Mouse (Mus musculus) midbrain, embryonic 13.5 days (tissue): Measurements from ENCODE around the gene Cux1. TPM values are rescaled to one million over a fixed set of nuclear protein-coding genes. Genes with fewer than 3 reads are reported as not detected.

ENCODE experiments used
- ATAC-seq: fragments of 200-750 bp; cut with Nextera tagmentation; 2 replicates; pipeline ENCODE4 v1.8.0; 2017; ENCODE audit warnings: mild to moderate bottlenecking, moderate TSS enrichment, moderate library complexity
- H3K27ac ChIP-seq: fragments of 300-500 bp; sonication (generic); 2 replicates; pipeline ENCODE4 v1.5.1; 2015; ENCODE audit warnings: inconsistent platforms, mild to moderate bottlenecking, moderate library complexity
- H3K27me3 ChIP-seq: fragments of 300-500 bp; sonication (generic); 2 replicates; pipeline ENCODE4 v1.6.1; 2015; ENCODE audit warnings: mild to moderate bottlenecking, inconsistent platforms
- H3K36me3 ChIP-seq: fragments of 300-500 bp; sonication (generic); 2 replicates; pipeline ENCODE4 v1.6.1; 2015; ENCODE audit warnings: mild to moderate bottlenecking, inconsistent platforms
- H3K4me1 ChIP-seq: fragments of 300-500 bp; sonication (generic); replicated peaks from 2 replicates; pipeline ENCODE4 v1.6.1; 2015; ENCODE audit warnings: inconsistent platforms
- H3K4me2 ChIP-seq: fragments of 300-500 bp; sonication (generic); replicated peaks from 2 replicates; pipeline ENCODE4 v1.6.1; 2015; ENCODE audit warnings: moderate library complexity, mild to moderate bottlenecking, inconsistent platforms
- H3K4me3 ChIP-seq: fragments of 300-500 bp; sonication (generic); replicated peaks from 2 replicates; pipeline ENCODE4 v1.5.1; 2015; ENCODE audit warnings: mild to moderate bottlenecking, inconsistent platforms
- H3K9ac ChIP-seq: fragments of 300-500 bp; sonication (generic); replicated peaks from 2 replicates; pipeline ENCODE4 v1.6.1; 2015; ENCODE audit warnings: mild to moderate bottlenecking, inconsistent platforms
- H3K9me3 ChIP-seq: fragments of 300-500 bp; sonication (generic); 2 replicates; pipeline ENCODE4 v1.6.1; 2016; ENCODE audit warnings: mild to moderate bottlenecking, inconsistent platforms
- WGBS: fragments of 180-500 bp; shearing (Covaris S2); methylation state at CpG from one replicate; pipeline ENCODE4 v1.1.7; 2015; 5-methylcytosine and 5-hydroxymethylcytosine counted together
- polyA plus RNA-seq: library from polyadenylated mRNA; unstranded; fragments of >200 nt; fragmentation: Nextera tagmentation; extraction: Ambion mirVana; gene quantifications from 2 replicates; pipeline ENCODE4 v1.2.1, GENCODE M21; 2015

Gene Cux1
- polyA plus RNA-seq, 1 experiment from 2014 or later, result 126 TPM

DNA sequence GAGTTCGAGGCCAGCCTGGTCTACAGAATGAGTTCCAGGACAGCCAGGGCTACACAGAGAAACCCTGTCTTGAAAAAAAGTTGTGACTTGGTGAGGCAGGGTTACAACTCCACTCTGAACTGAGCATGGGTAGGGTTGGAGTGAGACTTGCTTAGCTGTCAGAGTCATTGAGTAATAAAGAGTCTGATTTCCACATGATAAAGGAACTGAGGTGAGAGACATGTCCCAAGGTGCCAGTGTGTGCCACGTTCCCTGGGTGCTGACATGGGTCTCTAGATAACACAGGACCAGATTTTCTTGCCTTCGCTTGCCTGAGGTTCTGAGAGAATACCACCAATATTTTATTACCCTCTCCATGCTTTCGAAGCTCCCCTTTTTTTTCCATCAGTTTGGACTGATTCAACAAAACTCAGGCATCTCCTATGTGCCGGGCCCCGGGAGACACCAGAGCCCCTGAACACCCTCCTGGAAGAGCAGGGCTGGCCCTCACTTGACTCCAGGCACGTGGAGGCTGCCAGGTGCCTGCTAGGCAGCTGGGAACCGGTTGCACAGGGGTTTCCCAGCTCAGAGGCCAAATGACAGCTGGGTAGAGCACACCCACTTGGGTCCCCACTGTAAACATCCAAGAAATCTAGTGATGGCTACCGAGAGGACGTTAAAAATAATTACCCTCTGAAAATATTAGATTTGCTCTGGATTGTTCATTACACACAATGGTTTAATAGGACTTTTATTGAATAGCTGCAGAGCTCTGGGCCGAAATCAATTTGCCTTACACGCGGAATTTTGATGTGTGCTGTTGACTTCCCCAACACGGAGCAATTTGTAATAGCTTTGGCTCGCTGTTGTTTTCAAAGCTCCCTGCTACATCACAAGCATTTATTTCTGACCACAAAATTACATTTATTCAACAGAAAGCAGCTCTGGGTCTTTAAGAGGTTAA, 164.4 kb downstream of the Cux1 start:
- H3K36me3 ChIP-seq, result peaks cover 16% of the 10 kb centered on the region
- H3K4me2 ChIP-seq, result peak overlapping the region; percentile 19; the same call in 1 of the 2 replicates
- WGBS, result 79% methylated on average over 15 of the region's 15 CpGs
- H3K9ac ChIP-seq, result no peak overlapping the region
- ATAC-seq, result 0 out of 2 replicates have a peak, but pooled peaks have one; percentile 56
- no peak overlapping the region for H3K4me3 ChIP-seq
- peak overlapping the region; percentile 52 for H3K27ac ChIP-seq
- 0 out of 2 replicates have a peak, but pooled peaks cover 4% of the 10 kb centered on the region for H3K9me3 ChIP-seq
- H3K27me3 ChIP-seq, result no peaks in the 10 kb centered on the region
- H3K4me1 ChIP-seq, result peaks cover 12% of the 10 kb centered on the region

- ATAC-seq, result no peak
- 91% methylated on average over 3 of the region's 3 CpGs for WGBS
- H3K4me1 ChIP-seq, result peaks cover 10% of the 10 kb centered on the region
Observed at GRCm38 (mm10) chr5:136398706-136399105, 168.6 kb downstream of the Cux1 start.

GRCm38 (mm10) chr5:136396699-136397098, 170.6 kb downstream of the Cux1 start:
- no peak overlapping the region for H3K4me2 ChIP-seq
- WGBS, result 100% methylated on average over 1 of the region's 1 CpGs

More at GRCm38 (mm10) chr5:136398706-136399105, 168.6 kb downstream of the Cux1 start:
- H3K4me2 ChIP-seq, result no peak overlapping the region
- no peaks in the 10 kb centered on the region for H3K36me3 ChIP-seq
- no peaks in the 10 kb centered on the region for H3K9me3 ChIP-seq
- H3K4me3 ChIP-seq, result no peak overlapping the region
- no peak overlapping the region for H3K9ac ChIP-seq
- H3K27me3 ChIP-seq, result no peaks in the 10 kb centered on the region
- H3K27ac ChIP-seq, result no peak overlapping the region

GRCm38 (mm10) chr5:136396256-136396655, 171.0 kb downstream of the Cux1 start:
- H3K9ac ChIP-seq, result no peak overlapping the region
- H3K4me1 ChIP-seq, result no peaks in the 10 kb centered on the region
- no peaks in the 10 kb centered on the region for H3K27me3 ChIP-seq
- no peak for ATAC-seq
- H3K9me3 ChIP-seq, result no peaks in the 10 kb centered on the region
- H3K36me3 ChIP-seq, result peaks cover 4% of the 10 kb centered on the region; the same call in 1 of the 2 replicates
- H3K4me2 ChIP-seq, result no peak overlapping the region
- H3K27ac ChIP-seq, result no peak overlapping the region
- no peak overlapping the region for H3K4me3 ChIP-seq
- WGBS, result 84% methylated on average over 7 of the region's 7 CpGs

More at GRCm38 (mm10) chr5:136396699-136397098, 170.6 kb downstream of the Cux1 start:
- Histone ChIP-seq H3K9me3 (no peaks in the 10 kb centered on the region), H3K27ac (no peak overlapping the region), H3K4me1 (no peaks in the 10 kb centered on the region), H3K36me3 (peaks cover 3% of the 10 kb centered on the region; the same call in 1 of the 2 replicates), H3K4me3 (no peak overlapping the region), H3K9ac (no peak overlapping the region), H3K27me3 (no peaks in the 10 kb centered on the region)
- ATAC-seq, result no peak

- Histone ChIP-seq H3K9me3 (no peaks in the 10 kb centered on the region), H3K4me1 (no peaks in the 10 kb centered on the region), H3K27me3 (no peaks in the 10 kb centered on the region), H3K27ac (no peak overlapping the region), H3K4me3 (no peak overlapping the region), H3K36me3 (peaks cover 4% of the 10 kb centered on the region; the same call in 1 of the 2 replicates), H3K9ac (no peak overlapping the region), H3K4me2 (no peak overlapping the region)
- ATAC-seq, result no peak
- 76% methylated on average over 3 of the region's 3 CpGs for WGBS
Observed at GRCm38 (mm10) chr5:136395600-136396195, 171.6 kb downstream of the Cux1 start.

GRCm38 (mm10) chr5:136394517-136395212, 172.6 kb downstream of the Cux1 start:
- H3K27ac ChIP-seq, result no peak overlapping the region
- H3K9ac ChIP-seq, result no peak overlapping the region
- H3K36me3 ChIP-seq, result peaks cover 4% of the 10 kb centered on the region; the same call in 1 of the 2 replicates
- H3K4me3 ChIP-seq, result no peak overlapping the region
- H3K4me1 ChIP-seq, result no peaks in the 10 kb centered on the region
- H3K4me2 ChIP-seq, result no peak overlapping the region
- H3K9me3 ChIP-seq, result no peaks in the 10 kb centered on the region
- H3K27me3 ChIP-seq, result no peaks in the 10 kb centered on the region
- no peak for ATAC-seq
- 92% methylated on average over 6 of the region's 6 CpGs for WGBS

GRCm38 (mm10) chr5:136393621-136394020, 173.7 kb downstream of the Cux1 start:
- Histone ChIP-seq H3K4me1 (no peaks in the 10 kb centered on the region), H3K9ac (no peak overlapping the region), H3K9me3 (no peaks in the 10 kb centered on the region)

GRCm38 (mm10) chr5:136386757-136387156, 180.5 kb downstream of the Cux1 start:
- no peak overlapping the region for H3K4me3 ChIP-seq
- H3K27ac ChIP-seq, result no peak overlapping the region
- H3K9me3 ChIP-seq, result no peaks in the 10 kb centered on the region
- WGBS, result 93% methylated on average over 2 of the region's 2 CpGs
- peaks cover 11% of the 10 kb centered on the region for H3K36me3 ChIP-seq
- no peak overlapping the region for H3K4me2 ChIP-seq
- no peak for ATAC-seq
- H3K4me1 ChIP-seq, result peaks cover 5% of the 10 kb centered on the region; the same call in 1 of the 2 replicates
- H3K9ac ChIP-seq, result no peak overlapping the region
- no peaks in the 10 kb centered on the region for H3K27me3 ChIP-seq

More at GRCm38 (mm10) chr5:136393621-136394020, 173.7 kb downstream of the Cux1 start:
- Histone ChIP-seq H3K4me2 (no peak overlapping the region), H3K4me3 (no peak overlapping the region), H3K27ac (no peak overlapping the region), H3K36me3 (peaks cover 7% of the 10 kb centered on the region), H3K27me3 (no peaks in the 10 kb centered on the region)
- 94% methylated on average over 2 of the region's 2 CpGs for WGBS
- ATAC-seq, result no peak

DNA sequence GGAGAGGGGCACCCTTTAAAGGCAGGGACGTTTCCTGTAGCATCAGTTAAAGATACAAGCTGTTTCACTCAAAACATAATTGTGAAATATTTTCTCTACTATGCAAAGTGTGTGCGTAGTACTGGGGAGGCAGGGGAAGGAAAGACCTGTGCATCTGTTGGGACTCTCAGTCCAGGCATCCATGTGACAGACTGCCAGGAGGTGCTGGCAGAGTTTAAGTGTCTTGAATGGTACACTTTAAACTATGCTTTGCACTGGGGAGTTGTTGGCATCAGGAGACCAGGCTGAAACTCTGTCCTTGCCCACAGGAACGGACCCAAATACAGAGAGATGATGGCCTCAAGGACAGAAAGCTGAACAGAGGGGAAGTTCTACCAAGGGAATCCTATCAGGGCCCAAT, 182.1 kb downstream of the Cux1 start:
- Histone ChIP-seq H3K27me3 (no peaks in the 10 kb centered on the region), H3K4me3 (no peak overlapping the region), H3K4me2 (no peak overlapping the region), H3K27ac (no peak overlapping the region), H3K9me3 (no peaks in the 10 kb centered on the region), H3K4me1 (peaks cover 5% of the 10 kb centered on the region; the same call in 1 of the 2 replicates), H3K9ac (no peak overlapping the region), H3K36me3 (peaks cover 9% of the 10 kb centered on the region)
- 93% methylated on average over 3 of the region's 3 CpGs for WGBS
- ATAC-seq, result no peak

GRCm38 (mm10) chr5:136382261-136383005, 184.9 kb downstream of the Cux1 start:
- Histone ChIP-seq H3K9ac (no peak overlapping the region), H3K4me1 (peaks cover 7% of the 10 kb centered on the region), H3K4me3 (no peak overlapping the region), H3K9me3 (no peaks in the 10 kb centered on the region; the same call in 1 of the 2 replicates), H3K36me3 (peaks cover 4% of the 10 kb centered on the region; the same call in 1 of the 2 replicates), H3K4me2 (no peak overlapping the region), H3K27ac (no peak overlapping the region), H3K27me3 (no peaks in the 10 kb centered on the region)
- WGBS, result 83% methylated on average over 9 of the region's 9 CpGs
- ATAC-seq, result 0 out of 2 replicates have a peak, but pooled peaks have one; percentile 56

- H3K27me3 ChIP-seq, result no peaks in the 10 kb centered on the region
- H3K36me3 ChIP-seq, result peaks cover 4% of the 10 kb centered on the region; the same call in 1 of the 2 replicates
- no peak overlapping the region for H3K4me3 ChIP-seq
- WGBS, result 83% methylated on average over 1 of the region's 1 CpGs
- ATAC-seq, result no peak
- peaks cover 33% of the 10 kb centered on the region for H3K4me1 ChIP-seq
- no peak overlapping the region for H3K9ac ChIP-seq
- no peak overlapping the region for H3K27ac ChIP-seq
- no peaks in the 10 kb centered on the region; the same call in 1 of the 2 replicates for H3K9me3 ChIP-seq
- H3K4me2 ChIP-seq, result no peak overlapping the region
Observed at GRCm38 (mm10) chr5:136379405-136379804, 187.9 kb downstream of the Cux1 start.
